Mouse (Mus musculus) activated CD4-positive, CD25-positive, alpha-beta regulatory T cell, adult 4 months (primary cell): ENCODE measurements around the gene Elmo1. TPM values are rescaled to one million over a fixed set of nuclear protein-coding genes. Genes with fewer than 3 reads are reported as not detected.
A peak's percentile ranks its signal among the peaks of the same experiment; 100 is the strongest.

Source experiments
- ATAC-seq: one replicate; pipeline ENCODE4 v1.8.0; 2017
- polyA plus RNA-seq, 2 experiments: library from polyadenylated mRNA; unstranded; fragments of 100-300 nt; shearing (Covaris generic); gene quantifications; one replicate each; pipeline ENCODE4 v1.2.1; 2017

Gene Elmo1
- polyA plus RNA-seq, 2 experiments from 2014 or later = 81.7 to 103 TPM

- ATAC-seq = no peak
These were observed 236.7 kb downstream of the Elmo1 start for GRCm38 (mm10) chr13:20327064-20327463.

GRCm38 (mm10) chr13:20327975-20328374 lies 237.6 kb downstream of the Elmo1 start:
- no peak for ATAC-seq

GRCm38 (mm10) chr13:20328672-20329071 lies 238.3 kb downstream of the Elmo1 start:
- no peak for ATAC-seq

- ATAC-seq = no peak
These were observed 240.6 kb downstream of the Elmo1 start for GRCm38 (mm10) chr13:20330954-20331353.

- no peak for ATAC-seq
These were observed 244.9 kb downstream of the Elmo1 start for GRCm38 (mm10) chr13:20335051-20335888.

- no peak for ATAC-seq
These were observed 245.6 kb downstream of the Elmo1 start for GRCm38 (mm10) chr13:20335889-20336497.

GRCm38 (mm10) chr13:20342881-20343280 lies 252.5 kb downstream of the Elmo1 start:
- no peak for ATAC-seq

GRCm38 (mm10) chr13:20349754-20350153 lies 259.4 kb downstream of the Elmo1 start:
- no peak for ATAC-seq

- ATAC-seq = no peak
These were observed 262.2 kb downstream of the Elmo1 start for GRCm38 (mm10) chr13:20352631-20353030.

GRCm38 (mm10) chr13:20353862-20354603 lies 263.6 kb downstream of the Elmo1 start:
- ATAC-seq = no peak

- ATAC-seq = no peak
These were observed 264.2 kb downstream of the Elmo1 start for GRCm38 (mm10) chr13:20354604-20354999.

- no peak for ATAC-seq
These were observed 272.1 kb downstream of the Elmo1 start for GRCm38 (mm10) chr13:20362541-20362940.

GRCm38 (mm10) chr13:20365828-20366593 lies 275.6 kb downstream of the Elmo1 start:
- no peak for ATAC-seq

- ATAC-seq = no peak
These were observed 279.8 kb downstream of the Elmo1 start for GRCm38 (mm10) chr13:20370036-20370802.

GRCm38 (mm10) chr13:20371501-20371900 lies 281.1 kb downstream of the Elmo1 start:
- no peak for ATAC-seq

- peak; percentile 36 for ATAC-seq
These were observed 281.9 kb downstream of the Elmo1 start for GRCm38 (mm10) chr13:20372335-20372734.

- no peak for ATAC-seq
These were observed 288.5 kb downstream of the Elmo1 start for GRCm38 (mm10) chr13:20378869-20379268.

- ATAC-seq = no peak
These were observed 293.5 kb downstream of the Elmo1 start for GRCm38 (mm10) chr13:20383875-20384274.

- no peak for ATAC-seq
These were observed 294.4 kb downstream of the Elmo1 start for GRCm38 (mm10) chr13:20384846-20385245.

- ATAC-seq = no peak
These were observed 295.0 kb downstream of the Elmo1 start for GRCm38 (mm10) chr13:20385423-20385822.

- ATAC-seq = no peak
These were observed 296.2 kb downstream of the Elmo1 start for GRCm38 (mm10) chr13:20386462-20387141.
